Mouse (Mus musculus) layer of hippocampus, adult 18-20 months (tissue): Measurements from ENCODE around the gene Cldn8. TPM values are rescaled to one million over a fixed set of nuclear protein-coding genes. Genes with fewer than 3 reads are reported as not detected.

ENCODE experiments used
- total RNA-seq, 2 experiments: library from RNA; stranded (reverse); gene quantifications; 2 replicates each; pipeline ENCODE4 v1.2.3; 2021

Cldn8 gene
- total RNA-seq, 2 experiments from 2014 or later, result not detected

Other genes starting within 250 kb of the Cldn8 start
- not detected for gene Cldn17, start 56.2 kb downstream of the Cldn8 start, total RNA-seq
- gene Krtap24-1, start 49.1 kb upstream of the Cldn8 start, total RNA-seq, result not detected
- gene 2310079G19Rik, start 64.5 kb upstream of the Cldn8 start, total RNA-seq, result not detected
- not detected for gene Krtap26-1, start 84.6 kb upstream of the Cldn8 start, total RNA-seq
- gene Krtap27-1, start 108.5 kb upstream of the Cldn8 start, total RNA-seq, result not detected
- gene 2310061N02Rik, start 144.8 kb upstream of the Cldn8 start, total RNA-seq, result not detected
- gene Krtap13-1, start 165.7 kb upstream of the Cldn8 start, total RNA-seq, result not detected
- gene Krtap13, start 188.5 kb upstream of the Cldn8 start, total RNA-seq, result not detected
- not detected for gene 2310034C09Rik, start 195.7 kb upstream of the Cldn8 start, total RNA-seq
- gene 2310057N15Rik, start 211.0 kb upstream of the Cldn8 start, total RNA-seq, result not detected
- not detected for gene Gm5965, start 214.7 kb upstream of the Cldn8 start, total RNA-seq
- gene Gm20741, start 249.0 kb upstream of the Cldn8 start, total RNA-seq, result not detected